Mouse (Mus musculus) stomach, embryonic 14.5 days (tissue): ENCODE measurements around the gene Lca5l. TPM values are rescaled to one million over a fixed set of nuclear protein-coding genes. Genes with fewer than 3 reads are reported as not detected.

Experiments used
- ATAC-seq: fragments of 200-750 bp; cut with Nextera tagmentation; 2 replicates; pipeline ENCODE4 v1.8.0; 2017; ENCODE audit warnings: low read depth, moderate TSS enrichment; ENCODE audit not compliant: insufficient number of reproducible peaks, insufficient read depth, low FRiP score
- H3K27ac ChIP-seq: fragments of 300-500 bp; sonication (generic); 2 replicates; pipeline ENCODE4 v1.5.1; 2014; ENCODE audit warnings: mild to moderate bottlenecking, low read length, moderate library complexity, mixed read lengths
- H3K27me3 ChIP-seq: fragments of 300-500 bp; sonication (generic); 2 replicates; pipeline ENCODE4 v1.6.1; 2014; ENCODE audit warnings: low read length, control low read depth, mixed read lengths; ENCODE audit not compliant: control insufficient read depth, insufficient read depth
- H3K36me3 ChIP-seq: fragments of 300-500 bp; sonication (generic); 2 replicates; pipeline ENCODE4 v1.6.1; 2014; ENCODE audit warnings: mild to moderate bottlenecking, control low read depth, low read length, moderate library complexity, mixed read lengths; ENCODE audit not compliant: control insufficient read depth, insufficient read depth
- H3K4me1 ChIP-seq: fragments of 300-500 bp; sonication (generic); 2 replicates; pipeline ENCODE4 v1.6.1; 2014; ENCODE audit warnings: low read length, control low read depth, mixed read lengths; ENCODE audit not compliant: control insufficient read depth, insufficient read depth
- H3K4me2 ChIP-seq: fragments of 300-500 bp; sonication (generic); replicated peaks from 2 replicates; pipeline ENCODE4 v1.6.1; 2014; ENCODE audit warnings: low read depth, low read length, control low read depth
- H3K4me3 ChIP-seq: fragments of 300-500 bp; sonication (generic); 2 replicates; pipeline ENCODE4 v1.5.1; 2014; ENCODE audit warnings: low read depth, low read length, control low read depth
- H3K9ac ChIP-seq: fragments of 300-500 bp; sonication (generic); replicated peaks from 2 replicates; pipeline ENCODE4 v1.6.1; 2014; ENCODE audit warnings: low read depth, mild to moderate bottlenecking, control low read depth, low read length, moderate library complexity, mixed read lengths
- H3K9me3 ChIP-seq: fragments of 300-500 bp; sonication (generic); 2 replicates; pipeline ENCODE4 v1.6.1; 2016; ENCODE audit warnings: low read depth, low read length, control low read depth; ENCODE audit not compliant: control insufficient read depth
- WGBS: fragments of 180-500 bp; shearing (Covaris S2); extraction: QIAGEN DNeasy Blood & Tissue Kit; methylation state at CpG from one replicate; pipeline ENCODE4 v1.1.7; 2014; 5-methylcytosine and 5-hydroxymethylcytosine counted together
- polyA plus RNA-seq: library from polyadenylated mRNA; unstranded; fragments of >200 nt; fragmentation: Nextera tagmentation; extraction: Ambion mirVana; gene quantifications from 2 replicates; pipeline ENCODE4 v1.2.1, GENCODE M21; 2014

Lca5l gene
- polyA plus RNA-seq: 1.4 and 1.6 TPM in 2 replicates

- no peak within 1 kb of the TSS; the same call in 1 of the 2 replicates for H3K27ac ChIP-seq
- peak within 1 kb of the TSS; percentile 55 for H3K9ac ChIP-seq
- H3K9me3 ChIP-seq: no peaks in the 10 kb centered on the region
- H3K4me1 ChIP-seq: no peaks in the 10 kb centered on the region
- H3K36me3 ChIP-seq: no peaks in the 10 kb centered on the region
- peak; percentile 98 for ATAC-seq
- peak within 1 kb of the TSS; percentile 86 for H3K4me3 ChIP-seq
- WGBS: under 1% methylated on average over 76 of the region's 77 CpGs
- peak within 1 kb of the TSS; percentile 76 for H3K4me2 ChIP-seq
- no peaks in the 10 kb centered on the region for H3K27me3 ChIP-seq
Measured at GRCm38 (mm10) chr16:96191531-96192506, at the start of gene Lca5l. Lca5l (minus strand) TSS chr16:96192271.

- H3K27ac ChIP-seq: no peak within 1 kb of the TSS
- no peak within 1 kb of the TSS for H3K9ac ChIP-seq
- ATAC-seq: no peak
- H3K4me2 ChIP-seq: no peak within 1 kb of the TSS
- no peaks in the 10 kb centered on the region for H3K4me1 ChIP-seq
- no peaks in the 10 kb centered on the region for H3K9me3 ChIP-seq
- H3K36me3 ChIP-seq: no peaks in the 10 kb centered on the region
- no peaks in the 10 kb centered on the region for H3K27me3 ChIP-seq
- 79% methylated on average over 17 of the region's 17 CpGs for whole genome bisulfite sequencing
- H3K4me3 ChIP-seq: no peak within 1 kb of the TSS
Measured at GRCm38 (mm10) chr16:96235366-96235970, 43.4 kb upstream of the Lca5l start, which contains the start of gene B3galt5. B3galt5 (plus strand) TSS chr16:96235801.

GRCm38 (mm10) chr16:96233996-96234395, 41.9 kb upstream of the Lca5l start:
- no peaks in the 10 kb centered on the region for H3K36me3 ChIP-seq
- H3K4me2 ChIP-seq: no peak overlapping the region
- H3K4me1 ChIP-seq: no peaks in the 10 kb centered on the region
- H3K9ac ChIP-seq: no peak overlapping the region
- H3K27me3 ChIP-seq: no peaks in the 10 kb centered on the region
- ATAC-seq: no peak
- H3K27ac ChIP-seq: no peak overlapping the region
- WGBS: 86% methylated on average over 8 of the region's 8 CpGs
- no peak overlapping the region for H3K4me3 ChIP-seq
- H3K9me3 ChIP-seq: no peaks in the 10 kb centered on the region

- Histone ChIP-seq H3K27ac (no peak overlapping the region), H3K9ac (no peak overlapping the region), H3K4me1 (no peaks in the 10 kb centered on the region), H3K27me3 (no peaks in the 10 kb centered on the region), H3K36me3 (no peaks in the 10 kb centered on the region), H3K9me3 (no peaks in the 10 kb centered on the region), H3K4me2 (no peak overlapping the region), H3K4me3 (no peak overlapping the region)
- 85% methylated on average over 8 of the region's 8 CpGs for WGBS
- no peak for ATAC-seq
Measured at GRCm38 (mm10) chr16:96231974-96232373, 39.9 kb upstream of the Lca5l start.

- Histone ChIP-seq H3K27ac (no peak overlapping the region), H3K4me1 (no peaks in the 10 kb centered on the region), H3K9me3 (no peaks in the 10 kb centered on the region), H3K36me3 (no peaks in the 10 kb centered on the region), H3K9ac (no peak overlapping the region), H3K27me3 (no peaks in the 10 kb centered on the region), H3K4me2 (no peak overlapping the region), H3K4me3 (no peak overlapping the region)
- 92% methylated on average over 4 of the region's 4 CpGs for WGBS
- ATAC-seq: no peak
Measured at GRCm38 (mm10) chr16:96231251-96231650, 39.2 kb upstream of the Lca5l start.

- 30% methylated on average over 11 of the region's 11 CpGs for WGBS
- ATAC-seq: 0 out of 2 replicates have a peak, but pooled peaks have one; percentile 69
- no peak overlapping the region for H3K4me2 ChIP-seq
- no peaks in the 10 kb centered on the region for H3K4me1 ChIP-seq
- no peaks in the 10 kb centered on the region for H3K9me3 ChIP-seq
- no peak overlapping the region for H3K27ac ChIP-seq
- H3K4me3 ChIP-seq: no peak overlapping the region
- H3K36me3 ChIP-seq: no peaks in the 10 kb centered on the region
- H3K9ac ChIP-seq: no peak overlapping the region
- H3K27me3 ChIP-seq: no peaks in the 10 kb centered on the region
Measured at GRCm38 (mm10) chr16:96230411-96230810, 38.3 kb upstream of the Lca5l start.

GRCm38 (mm10) chr16:96229044-96229555, 37.0 kb upstream of the Lca5l start:
- no peak overlapping the region for H3K4me2 ChIP-seq
- 58% methylated on average over 8 of the region's 8 CpGs for WGBS
- no peak for ATAC-seq
- H3K27ac ChIP-seq: no peak overlapping the region
- no peaks in the 10 kb centered on the region for H3K36me3 ChIP-seq
- H3K9ac ChIP-seq: no peak overlapping the region
- no peaks in the 10 kb centered on the region for H3K27me3 ChIP-seq
- no peaks in the 10 kb centered on the region for H3K9me3 ChIP-seq
- H3K4me1 ChIP-seq: no peaks in the 10 kb centered on the region
- no peak overlapping the region for H3K4me3 ChIP-seq

- Histone ChIP-seq H3K9ac (no peak overlapping the region), H3K4me1 (no peaks in the 10 kb centered on the region), H3K36me3 (no peaks in the 10 kb centered on the region), H3K27me3 (no peaks in the 10 kb centered on the region), H3K4me3 (no peak overlapping the region), H3K9me3 (no peaks in the 10 kb centered on the region), H3K27ac (no peak overlapping the region), H3K4me2 (no peak overlapping the region)
- no peak for ATAC-seq
- 50% methylated on average over 13 of the region's 13 CpGs for WGBS
Measured at GRCm38 (mm10) chr16:96228438-96228837, 36.4 kb upstream of the Lca5l start.
